In genomic region chr13:29247800-29248199, GRCm38 (mm10) we compare ENCODE assay signal across 18 mouse cellular contexts.
A peak's percentile ranks its signal among the peaks of the same experiment; 100 is the strongest.
DNase-seq lines count a peak whose midpoint lies in the region; ATAC-seq and TF ChIP-seq lines count a peak whose summit lies in the region.
"Had no signal": no experiment of that assay in that cellular context is flagged by ENCODE, and none has a peak within 500 bp of the region (broad histone marks: within the 10 kb centered on the region; RNA-seq: fewer than 3 reads in every experiment).

No protein-coding gene starts in this region.

- no peaks in the 10 kb centered on the region for H3K27me3 ChIP-seq in lung, embryonic 16.5 days (ENCODE audit: control insufficient read depth, insufficient read depth, low read depth, low read length)
- H3K27me3 ChIP-seq in forebrain, postnatal 0 days (ENCODE audit: insufficient read depth, low read length) = no peaks in the 10 kb centered on the region
- H3K27me3 ChIP-seq: heart, embryonic 15.5 days; limb, embryonic 15.5 days had no signal

- H3K4me3 ChIP-seq in lung, embryonic 16.5 days (ENCODE audit: low read length) = no peak overlapping the region
- no peak overlapping the region for H3K4me3 ChIP-seq in forebrain, postnatal 0 days (ENCODE audit: low read depth, low read length)
- H3K4me3 ChIP-seq: heart, embryonic 15.5 days; limb, embryonic 15.5 days; midbrain, embryonic 10.5 days had no signal

- H3K9me3 ChIP-seq in lung, embryonic 16.5 days (ENCODE audit: control insufficient read depth, low read length) = no peaks in the 10 kb centered on the region
- no peaks in the 10 kb centered on the region for H3K9me3 ChIP-seq in forebrain, postnatal 0 days (ENCODE audit: low read length)
- H3K9me3 ChIP-seq: heart, embryonic 15.5 days; limb, embryonic 15.5 days; midbrain, embryonic 10.5 days had no signal

- intact Hi-C loops in heart, postnatal 36 days (cut with DNase I) = no loop called here

- ATAC-seq in lung, embryonic 16.5 days (ENCODE audit: low read depth) = peak; percentile 49; the same call in 1 of the 2 replicates
- no peak for ATAC-seq in forebrain, postnatal 0 days
- ATAC-seq: activated CD4-positive, CD25-positive, alpha-beta regulatory T cell, adult 4 months; hindbrain, embryonic 16.5 days had no signal

- H3K36me3 ChIP-seq in lung, embryonic 16.5 days (ENCODE audit: control insufficient read depth, insufficient read depth, low read length) = no peaks in the 10 kb centered on the region
- no peaks in the 10 kb centered on the region for H3K36me3 ChIP-seq in forebrain, postnatal 0 days (ENCODE audit: insufficient read depth)
- H3K36me3 ChIP-seq: heart, embryonic 15.5 days; limb, embryonic 15.5 days; midbrain, embryonic 10.5 days had no signal

- DNase-seq in heart, adult 9 months (ENCODE audit: low spot score in 2 of 2) = peak; percentile 17 to 30
- no peak for DNase-seq in heart, postnatal 36 days
- DNase-seq in lung, postnatal 4 days = no peak
- peak; percentile 53 for DNase-seq in NIH3T3 (ENCODE audit: low read depth)
- peak; percentile 62 for DNase-seq in skeletal muscle tissue, adult 2 months (ENCODE audit: low read depth, low spot score)
- DNase-seq in forebrain, postnatal 0 days = no peak
- DNase-seq: cerebellum, postnatal 14 days; gastrocnemius, postnatal 10 days; kidney, adult 18-20 months; lung, embryonic 14.5 days; right cerebral cortex, postnatal 14 days; thymus, adult 18-20 months had no signal

- H3K9ac ChIP-seq in lung, embryonic 16.5 days (ENCODE audit: low read length) = no peak overlapping the region
- no peak overlapping the region for H3K9ac ChIP-seq in forebrain, postnatal 0 days
- H3K9ac ChIP-seq: heart, embryonic 15.5 days; limb, embryonic 15.5 days; lung, embryonic 14.5 days had no signal

- no peak overlapping the region for H3K27ac ChIP-seq in lung, embryonic 16.5 days (ENCODE audit: low read length)
- H3K27ac ChIP-seq in forebrain, postnatal 0 days (ENCODE audit: low read depth, low read length) = no peak overlapping the region
- H3K27ac ChIP-seq: heart, embryonic 15.5 days; limb, embryonic 15.5 days; midbrain, embryonic 10.5 days had no signal

- 37% methylated on average over 3 of the region's 3 CpGs for WGBS in lung, embryonic 16.5 days
- WGBS in forebrain, postnatal 0 days = 68% methylated on average over 3 of the region's 3 CpGs

- no peak overlapping the region for H3K4me2 ChIP-seq in lung, embryonic 16.5 days (ENCODE audit: low read depth, low read length)
- no peak overlapping the region for H3K4me2 ChIP-seq in forebrain, postnatal 0 days (ENCODE audit: low read depth)
- H3K4me2 ChIP-seq: heart, embryonic 15.5 days; limb, embryonic 15.5 days; lung, embryonic 14.5 days had no signal

- H3K4me1 ChIP-seq in lung, embryonic 16.5 days (replicated peaks; ENCODE audit: control insufficient read depth, insufficient read depth, low read length) = no peaks in the 10 kb centered on the region
- no peaks in the 10 kb centered on the region for H3K4me1 ChIP-seq in forebrain, postnatal 0 days (ENCODE audit: insufficient read depth)
- H3K4me1 ChIP-seq: heart, embryonic 15.5 days; limb, embryonic 15.5 days had no signal

- TF ChIP-seq CTCF in forebrain, postnatal 0 days (IDR thresholded peaks at IDR 0.05; ENCODE audit: low read depth) = no peak

Comparison
In these comparisons a context has a peak if more than half of its experiments do, and no peak if none do; other contexts are left out.
1. DNase-seq: peak in heart, adult 9 months (2 of 2), NIH3T3 (single experiment) and skeletal muscle tissue, adult 2 months (single experiment); none in heart, postnatal 36 days (0 of 2), lung, postnatal 4 days (0 of 2) and forebrain, postnatal 0 days (single experiment).